Mouse (Mus musculus): ENCODE data around the gene Ppp1r10.

The Ppp1r10 gene

GRCm38 (mm10) chr17:35916297-35917142 lies at the start of gene Ppp1r10, which contains the start of gene Mrps18b:
TSS of gene Ppp1r10 (plus strand) at chr17:35916434.
TSS of gene Mrps18b (minus strand) at chr17:35916389.
- DNase-seq (ENCODE audit: low read depth), result peak; percentile 95

- no peak for DNase-seq (ENCODE audit: low read depth)
Measured at GRCm38 (mm10) chr17:35866911-35867890, 49.0 kb upstream of the Ppp1r10 start.

- DNase-seq (ENCODE audit: low read depth), result no peak
Measured at GRCm38 (mm10) chr17:35868165-35868820, 47.9 kb upstream of the Ppp1r10 start.

GRCm38 (mm10) chr17:35868961-35869345 lies 47.3 kb upstream of the Ppp1r10 start:
- DNase-seq (ENCODE audit: low read depth), result no peak

GRCm38 (mm10) chr17:35869346-35870067 lies 46.7 kb upstream of the Ppp1r10 start:
- DNase-seq (ENCODE audit: low read depth), result no peak

GRCm38 (mm10) chr17:35870151-35870883 lies 45.9 kb upstream of the Ppp1r10 start:
- peak; percentile 83 for DNase-seq (ENCODE audit: low read depth)

- no peak for DNase-seq (ENCODE audit: low read depth)
Measured at GRCm38 (mm10) chr17:35870884-35871696, 45.1 kb upstream of the Ppp1r10 start.

GRCm38 (mm10) chr17:35873774-35874519 lies 42.3 kb upstream of the Ppp1r10 start:
- no peak for DNase-seq (ENCODE audit: low read depth)

GRCm38 (mm10) chr17:35874721-35875120 lies 41.5 kb upstream of the Ppp1r10 start:
- no peak for DNase-seq (ENCODE audit: low read depth)

- DNase-seq (ENCODE audit: low read depth), result peak; percentile 96
Measured at GRCm38 (mm10) chr17:35879245-35880057, 36.8 kb upstream of the Ppp1r10 start, which contains the start of gene Dhx16. TSS of gene Dhx16 (plus strand) at chr17:35879819.

GRCm38 (mm10) chr17:35882924-35883323 lies 33.3 kb upstream of the Ppp1r10 start:
- no peak for DNase-seq (ENCODE audit: low read depth)

GRCm38 (mm10) chr17:35883777-35884176 lies 32.5 kb upstream of the Ppp1r10 start:
- no peak for DNase-seq (ENCODE audit: low read depth)

GRCm38 (mm10) chr17:35887725-35888124 lies 28.5 kb upstream of the Ppp1r10 start:
- no peak for DNase-seq (ENCODE audit: low read depth)

GRCm38 (mm10) chr17:35896781-35897643 lies 19.2 kb upstream of the Ppp1r10 start, which contains the start of gene 2310061I04Rik:
TSS of gene 2310061I04Rik (minus strand) at chr17:35897431.
- no peak for DNase-seq (ENCODE audit: low read depth)

- DNase-seq (ENCODE audit: low read depth), result no peak
Measured at GRCm38 (mm10) chr17:35897644-35898573, 18.3 kb upstream of the Ppp1r10 start.

GRCm38 (mm10) chr17:35900636-35901035 lies 15.6 kb upstream of the Ppp1r10 start:
- no peak for DNase-seq (ENCODE audit: low read depth)
